Mouse (Mus musculus) olfactory bulb, adult 2 months (tissue): ENCODE measurements at regions not wholly inside any gene's neighbourhood (a gene's known extent, or its start where the extent isn't known, plus 50 kb on each side); places are given as distances from the start of the nearest gene placed in this dataset.

Experiments used
- H3K27ac ChIP-seq: fragments of 200-500 bp; 2 replicates; pipeline ENCODE4 v1.5.1; 2012; ENCODE audit warnings: low read depth, low read length; ENCODE audit not compliant: insufficient read depth
- H3K4me1 ChIP-seq: fragments of 200-500 bp; 2 replicates; pipeline ENCODE4 v1.6.1; 2012; ENCODE audit warnings: low read length; ENCODE audit not compliant: control insufficient read depth, insufficient read depth
- H3K4me3 ChIP-seq: fragments of 200-500 bp; 2 replicates; pipeline ENCODE4 v1.5.1; 2012; ENCODE audit warnings: mild to moderate bottlenecking, low read depth, low read length, moderate library complexity; ENCODE audit not compliant: insufficient read depth
- CTCF ChIP-seq: fragments of 200-500 bp; IDR thresholded peaks from 2 replicates; pipeline ENCODE4 v1.5.1; 2012; ENCODE audit warnings: low read depth, mild to moderate bottlenecking, low read length, moderate library complexity; ENCODE audit not compliant: insufficient read depth
- POLR2A ChIP-seq: fragments of 200-500 bp; IDR thresholded peaks from 2 replicates; pipeline ENCODE4 v1.6.1; 2012; ENCODE audit warnings: mild to moderate bottlenecking, low read depth, low read length, moderate library complexity; ENCODE audit not compliant: insufficient read depth
- WGBS: fragments of 180-500 bp; shearing (Covaris S2); methylation state at CpG from one replicate; pipeline ENCODE4 v1.1.7; 2018; 5-methylcytosine and 5-hydroxymethylcytosine counted together

GRCm38 (mm10) chr9:117967080-117967479 is 73.2 kb upstream of the Azi2 start:
- no peaks in the 10 kb centered on the region for H3K4me1 ChIP-seq
- H3K27ac ChIP-seq = no peak overlapping the region
- 46% methylated on average over 2 of the region's 2 CpGs for WGBS
- no peak for TF ChIP-seq CTCF
- no peak for TF ChIP-seq POLR2A
- no peak overlapping the region for H3K4me3 ChIP-seq

- 55% methylated on average over 10 of the region's 10 CpGs for WGBS
- H3K4me1 ChIP-seq = no peaks in the 10 kb centered on the region
- no peak overlapping the region for H3K4me3 ChIP-seq
- H3K27ac ChIP-seq = no peak overlapping the region
- TF ChIP-seq CTCF (no peak), POLR2A (no peak)
These were observed 73.8 kb upstream of the Azi2 start for GRCm38 (mm10) chr9:117966326-117966989.

- Histone ChIP-seq H3K4me1 (no peaks in the 10 kb centered on the region), H3K27ac (no peak overlapping the region), H3K4me3 (no peak overlapping the region)
- TF ChIP-seq CTCF = no peak
- no peak for TF ChIP-seq POLR2A
- 85% methylated on average over 9 of the region's 9 CpGs for WGBS
These were observed 77.9 kb upstream of the Azi2 start for GRCm38 (mm10) chr9:117962088-117963030.

GRCm38 (mm10) chr9:117959845-117960244 is 80.5 kb upstream of the Azi2 start:
- Histone ChIP-seq H3K4me1 (no peaks in the 10 kb centered on the region), H3K4me3 (no peak overlapping the region), H3K27ac (no peak overlapping the region)
- WGBS = 95% methylated on average over 2 of the region's 2 CpGs
- TF ChIP-seq CTCF (no peak), POLR2A (no peak)

GRCm38 (mm10) chr9:117957195-117957594 is 83.1 kb upstream of the Azi2 start:
- H3K4me1 ChIP-seq = no peaks in the 10 kb centered on the region
- H3K27ac ChIP-seq = no peak overlapping the region
- no peak overlapping the region for H3K4me3 ChIP-seq
- TF ChIP-seq CTCF = no peak
- no peak for TF ChIP-seq POLR2A
- 74% methylated on average over 2 of the region's 2 CpGs for WGBS

GRCm38 (mm10) chr9:117956691-117957090 is 83.6 kb upstream of the Azi2 start:
- 81% methylated on average over 2 of the region's 2 CpGs for WGBS
- H3K4me1 ChIP-seq = no peaks in the 10 kb centered on the region
- H3K27ac ChIP-seq = no peak overlapping the region
- TF ChIP-seq POLR2A (no peak), CTCF (no peak)
- H3K4me3 ChIP-seq = no peak overlapping the region

GRCm38 (mm10) chr9:117927466-117927847 is 112.8 kb upstream of the Azi2 start:
- H3K4me3 ChIP-seq = no peak overlapping the region
- no peak overlapping the region for H3K27ac ChIP-seq
- no peaks in the 10 kb centered on the region for H3K4me1 ChIP-seq
- 87% methylated on average over 7 of the region's 7 CpGs for WGBS
- TF ChIP-seq POLR2A (no peak), CTCF (no peak)

- H3K4me3 ChIP-seq = no peak overlapping the region
- H3K27ac ChIP-seq = no peak overlapping the region
- no peak for TF ChIP-seq CTCF
- TF ChIP-seq POLR2A = no peak
- no peaks in the 10 kb centered on the region for H3K4me1 ChIP-seq
- WGBS = 67% methylated on average over 5 of the region's 5 CpGs
These were observed 113.4 kb upstream of the Azi2 start for GRCm38 (mm10) chr9:117926700-117927465.
